Mouse (Mus musculus) G1E (cell line): Measurements from ENCODE around the gene Klc2.
A peak's percentile ranks its signal among the peaks of the same experiment; 100 is the strongest.

Experiments used
- CTCF ChIP-seq: IDR thresholded peaks from 2 replicates; pipeline ENCODE4 v1.5.1; 2012; ENCODE audit warnings: low read depth, low read length, inconsistent platforms, mixed read lengths
- GATA1 ChIP-seq: IDR thresholded peaks from 2 replicates; pipeline ENCODE4 v1.6.1; 2012; ENCODE audit warnings: borderline replicate concordance, low read length, inconsistent platforms, mixed read lengths
- GATA2 ChIP-seq: IDR thresholded peaks from 2 replicates; pipeline ENCODE4 v1.6.1; 2012; ENCODE audit warnings: low read depth, low read length, inconsistent platforms, borderline replicate concordance
- POLR2AphosphoS5 ChIP-seq: IDR thresholded peaks from 2 replicates; pipeline ENCODE4 v1.6.1; 2012; ENCODE audit warnings: low read depth, low read length, inconsistent platforms; ENCODE audit not compliant: insufficient replicate concordance
- TAL1 ChIP-seq: conservative IDR thresholded peaks from 2 replicates; pipeline ENCODE4 v1.6.1; 2012; ENCODE audit warnings: low read depth, low read length, inconsistent platforms, mixed read lengths

DNA sequence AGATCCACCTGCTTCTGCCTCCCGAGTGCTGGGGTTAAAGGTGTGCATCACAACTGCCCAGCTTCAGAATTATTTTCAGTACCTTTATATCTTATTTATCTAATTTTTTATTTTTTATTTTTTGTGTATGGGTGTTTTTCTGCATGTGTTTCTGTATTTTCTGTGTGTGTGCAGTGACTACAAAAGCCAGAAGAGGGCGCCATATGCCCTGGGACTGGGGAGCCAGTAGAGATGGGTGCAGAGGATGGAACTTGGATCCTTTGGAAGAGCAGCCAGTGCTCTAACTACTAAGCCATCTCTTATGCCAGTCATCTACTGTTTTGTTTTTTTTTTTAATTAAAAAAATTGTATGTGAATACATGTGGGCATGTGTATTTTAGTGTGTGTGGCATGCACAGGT is 46.0 kb upstream of the Klc2 start:
- TF ChIP-seq TAL1, result no peak
- peak; percentile 43; the same call in 1 of the 2 replicates for TF ChIP-seq CTCF
- no peak for TF ChIP-seq GATA1
- TF ChIP-seq GATA2, result no peak
- no peak for TF ChIP-seq POLR2AphosphoS5
